Mouse (Mus musculus) layer of hippocampus, postnatal 25 days (tissue): Measurements from ENCODE around the gene Trpt1. TPM values are rescaled to one million over a fixed set of nuclear protein-coding genes. Genes with fewer than 3 reads are reported as not detected.
"Not testable (repeated sequence)": the region's sequence is repeated elsewhere in the genome, so short reads cannot be mapped to it uniquely, and the experiment has no call there.

ENCODE experiments used
- DNase-seq, 2 experiments: peaks; one replicate each; pipeline ENCODE4 v3.0.0; 2022; ENCODE audit warnings: mixed read lengths in 2 of 2, low spot score in 1 of 2; ENCODE audit errors: extremely low spot score in 1 of 2
- total RNA-seq, 2 experiments: library from RNA; stranded (reverse); gene quantifications; 2 replicates each; pipeline ENCODE4 v1.2.3; 2021

Trpt1 gene
- total RNA-seq, 2 experiments from 2014 or later = 16.1 to 18.8 TPM

DNA sequence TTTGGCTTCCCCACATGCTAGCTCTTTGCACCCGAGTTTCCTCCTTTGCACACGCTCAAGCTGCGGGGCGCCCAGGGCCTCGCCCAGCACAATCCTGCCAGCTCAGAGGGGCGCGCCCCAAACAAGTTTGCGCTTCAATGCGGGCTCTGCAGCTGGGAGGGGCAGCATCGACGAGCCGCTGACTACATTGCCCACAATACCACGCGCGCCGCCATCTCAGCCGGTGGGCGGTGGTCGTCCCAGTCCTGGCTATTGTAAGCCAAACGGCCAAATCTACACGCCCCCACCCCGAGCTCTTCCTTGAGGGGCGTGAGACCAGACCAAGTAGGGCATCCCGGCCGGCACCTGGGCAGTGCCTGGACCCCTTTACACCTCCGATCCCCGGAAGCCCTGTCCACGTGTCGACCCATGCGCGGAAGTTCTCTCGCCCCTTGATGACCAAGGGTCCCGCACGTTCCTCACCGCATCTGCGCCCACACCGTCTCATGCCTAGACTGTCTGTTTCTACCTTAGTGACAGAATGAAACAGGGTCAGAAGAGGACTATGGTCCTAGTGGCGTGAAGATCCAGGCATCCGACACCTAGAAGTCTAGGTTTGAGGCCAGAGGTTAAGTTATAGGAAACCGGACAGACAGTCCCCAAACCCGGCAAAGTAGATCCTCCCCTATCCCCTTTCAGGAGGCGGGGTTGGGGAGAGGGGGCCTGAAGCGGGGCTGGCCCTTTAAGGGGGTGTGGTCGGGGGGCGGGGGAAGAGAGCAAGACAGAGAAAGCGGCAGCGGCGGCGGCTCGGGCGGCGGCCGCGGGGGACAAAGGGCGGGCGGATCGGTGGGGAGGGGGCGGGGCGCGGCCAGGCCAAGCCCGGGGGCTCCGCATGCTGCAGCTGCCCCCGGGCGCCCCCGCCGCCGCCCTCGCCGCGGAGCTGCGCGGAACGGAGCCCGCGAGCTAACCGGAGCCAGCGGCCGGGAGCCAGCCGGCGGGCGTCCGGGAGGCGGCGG, 21.4 kb upstream of the Trpt1 start, which contains the start of gene Ppp1r14b:
Ppp1r14b (plus strand) TSS at position 758 of the 995 bp plus-strand sequence.
- DNase-seq = peak; percentile 56 to 72

DNA sequence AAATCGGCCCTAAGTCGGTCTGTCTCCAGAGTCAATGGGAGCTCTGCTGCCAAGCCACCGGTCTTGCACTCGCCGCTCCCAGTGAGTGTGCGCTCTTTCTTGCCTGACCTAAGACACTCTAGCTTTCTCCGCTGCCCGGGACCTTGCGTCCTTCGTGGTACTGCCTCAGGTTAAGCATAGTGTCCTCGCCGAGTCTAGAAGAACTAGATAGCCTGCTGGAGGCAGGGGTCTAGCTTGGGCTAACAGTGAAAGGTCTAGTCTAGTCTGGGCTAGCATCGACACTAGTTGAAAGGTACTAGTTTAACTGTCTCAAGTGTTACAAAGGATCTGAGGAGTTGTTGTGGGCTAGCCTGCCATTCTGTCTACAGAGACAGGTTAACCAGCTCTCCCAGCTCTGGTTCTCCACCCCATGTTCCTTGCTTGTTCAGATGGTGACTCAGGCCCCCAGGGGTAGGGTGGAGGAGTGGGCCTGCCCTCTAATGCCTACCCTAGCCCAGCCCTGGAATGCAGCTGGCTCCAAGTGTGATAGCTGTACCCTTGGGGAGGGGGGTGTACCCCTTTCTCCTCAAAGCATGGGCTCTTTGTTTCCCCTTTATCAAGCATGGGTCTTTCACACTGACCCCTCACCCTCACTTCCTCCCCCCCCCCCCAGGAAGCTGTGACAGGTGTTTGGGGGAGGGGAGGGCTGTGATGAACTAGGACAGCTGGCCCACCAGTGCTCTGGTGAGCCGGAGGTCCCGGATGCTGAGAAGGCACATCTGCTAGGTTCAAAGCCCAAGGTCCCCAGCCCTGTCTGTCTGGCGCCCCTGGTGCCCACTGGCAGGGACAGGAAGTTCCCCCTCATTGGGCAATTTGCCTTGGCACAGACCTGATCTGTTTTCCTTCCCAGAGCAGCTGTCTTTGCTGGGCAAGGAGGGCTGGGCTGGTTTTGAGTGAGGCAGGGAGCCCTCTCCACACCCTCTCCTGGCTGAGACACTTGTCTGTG, 20.1 kb upstream of the Trpt1 start, which contains the start of gene Plcb3:
Plcb3 (minus strand) TSS at position 934 of the 985 bp plus-strand sequence.
- peak in 1 of 2 experiments; percentile 41 for DNase-seq

DNA sequence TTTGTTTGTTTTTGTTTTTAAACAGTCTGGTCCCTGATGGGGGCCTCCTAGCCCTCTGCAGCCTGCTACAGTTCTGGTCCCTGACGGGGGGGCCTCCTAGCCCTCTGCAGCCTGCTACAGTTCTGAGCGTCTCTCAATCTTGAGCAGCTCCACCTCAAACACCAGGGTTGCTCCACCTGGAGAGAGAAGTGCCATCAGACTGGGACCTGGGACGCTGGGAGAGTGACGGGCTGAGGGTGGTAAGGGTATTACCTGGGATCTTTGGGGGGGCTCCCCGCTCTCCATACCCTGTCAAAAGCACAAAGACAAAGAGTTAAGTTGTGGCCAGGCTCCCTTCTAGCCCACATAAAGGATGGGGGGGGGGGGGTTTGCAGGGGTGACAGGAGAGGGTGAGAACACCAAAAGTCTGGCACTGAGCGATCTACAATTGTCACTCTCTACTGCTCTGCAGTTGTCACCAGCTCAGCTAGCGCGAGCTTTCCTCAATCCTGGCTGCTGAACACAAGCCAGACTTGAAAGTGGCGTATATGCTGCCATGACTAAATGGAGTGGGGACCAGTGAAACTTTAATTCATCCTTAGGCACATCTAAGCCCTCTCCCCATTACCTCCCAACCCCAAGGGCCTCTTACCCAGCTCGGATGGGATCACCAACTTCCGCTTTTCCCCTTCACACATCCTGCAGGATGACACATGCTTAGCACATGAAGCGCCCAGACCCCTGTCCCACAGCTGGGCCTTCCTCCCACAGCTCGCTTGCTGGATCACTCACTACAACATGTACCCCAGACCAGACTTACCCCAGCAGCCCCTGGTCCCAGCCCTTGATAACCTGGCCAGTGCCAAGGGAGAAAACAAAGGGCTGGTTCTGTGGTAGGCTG, 17.9 kb upstream of the Trpt1 start:
- DNase-seq = no peak

DNA sequence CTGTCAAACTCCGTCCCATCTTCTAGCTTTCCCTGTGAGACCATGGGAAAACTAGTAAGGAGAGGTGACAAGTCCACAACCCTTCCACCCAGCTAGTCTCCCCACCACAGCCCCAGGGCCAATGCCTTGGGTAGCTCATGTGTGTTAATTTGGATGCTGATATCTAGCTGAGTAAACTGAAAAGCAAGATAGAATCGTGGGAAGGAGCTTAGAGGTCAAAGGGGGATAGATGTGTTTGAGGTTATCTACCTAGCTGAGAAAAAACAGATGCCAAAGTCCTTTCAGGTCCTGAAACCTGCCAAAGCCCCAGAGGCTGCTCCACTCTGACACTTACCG, 17.3 kb upstream of the Trpt1 start:
- no peak for DNase-seq

DNA sequence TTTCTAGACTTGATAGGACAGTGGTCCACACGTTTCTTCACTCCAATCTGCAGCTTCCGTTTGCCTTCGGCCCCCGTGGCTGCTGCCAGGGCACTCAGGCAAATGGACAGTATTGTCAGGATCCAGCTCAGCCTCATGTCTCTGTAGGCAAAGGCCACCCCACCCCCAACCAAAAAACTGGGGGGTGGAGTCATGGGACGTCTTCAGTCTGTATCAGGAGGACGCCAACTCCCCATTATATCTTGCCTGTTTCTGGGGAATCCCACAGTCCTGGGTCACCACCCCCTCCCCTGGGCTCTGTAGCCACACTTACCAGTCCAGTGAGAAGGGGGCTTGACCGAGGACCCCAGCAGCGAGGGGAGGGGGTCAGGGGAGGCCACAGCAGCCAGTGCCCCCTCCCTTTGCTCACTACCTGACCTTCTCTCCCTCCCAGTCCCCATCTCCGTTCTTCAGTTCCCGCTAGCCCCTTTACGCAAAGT, 16.9 kb upstream of the Trpt1 start:
- no peak for DNase-seq

DNA sequence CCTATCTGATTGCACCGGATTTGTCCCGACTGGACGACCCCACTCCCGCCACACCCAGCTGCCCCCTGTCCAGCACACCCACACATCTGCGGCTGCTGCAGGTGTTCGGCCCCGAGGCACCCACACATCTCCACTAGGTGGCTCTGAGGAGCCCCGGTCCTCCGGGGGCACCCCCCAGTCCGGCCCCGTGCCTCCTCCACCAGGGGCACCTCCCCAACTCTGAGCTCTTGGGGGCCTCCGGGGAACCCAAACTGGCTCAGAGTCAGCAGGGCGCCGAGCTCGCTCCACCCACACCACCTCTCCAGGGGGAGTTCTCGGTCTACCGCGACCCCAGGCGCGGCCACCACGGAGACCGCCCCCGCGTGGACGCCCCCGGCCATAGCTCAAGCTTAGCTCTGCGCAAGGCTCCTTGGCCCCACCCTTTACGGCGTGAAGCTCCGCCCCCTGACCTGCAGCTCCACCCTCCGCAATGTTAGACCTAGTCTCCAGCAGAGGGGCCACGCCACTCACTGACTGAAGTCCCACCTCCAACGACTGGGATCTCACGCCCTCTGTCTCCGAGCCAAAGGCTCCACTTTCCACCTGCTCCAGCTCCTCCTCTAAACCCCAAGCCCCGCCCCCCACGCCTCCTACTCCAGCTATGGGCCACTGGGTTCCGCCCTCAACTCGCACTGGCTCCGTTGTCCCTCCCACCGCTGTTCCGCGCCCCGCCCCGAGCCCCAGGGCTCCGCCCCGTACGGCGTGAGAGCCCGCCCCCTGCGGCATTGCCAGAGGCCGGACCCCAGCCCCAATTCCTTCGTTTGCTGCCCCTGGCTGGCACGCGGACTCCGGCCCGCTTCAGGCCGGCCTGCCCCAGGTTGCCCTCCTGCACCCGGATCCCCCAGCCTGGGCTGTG, 16.2 kb upstream of the Trpt1 start:
- DNase-seq = peak; percentile 97 to 100

DNA sequence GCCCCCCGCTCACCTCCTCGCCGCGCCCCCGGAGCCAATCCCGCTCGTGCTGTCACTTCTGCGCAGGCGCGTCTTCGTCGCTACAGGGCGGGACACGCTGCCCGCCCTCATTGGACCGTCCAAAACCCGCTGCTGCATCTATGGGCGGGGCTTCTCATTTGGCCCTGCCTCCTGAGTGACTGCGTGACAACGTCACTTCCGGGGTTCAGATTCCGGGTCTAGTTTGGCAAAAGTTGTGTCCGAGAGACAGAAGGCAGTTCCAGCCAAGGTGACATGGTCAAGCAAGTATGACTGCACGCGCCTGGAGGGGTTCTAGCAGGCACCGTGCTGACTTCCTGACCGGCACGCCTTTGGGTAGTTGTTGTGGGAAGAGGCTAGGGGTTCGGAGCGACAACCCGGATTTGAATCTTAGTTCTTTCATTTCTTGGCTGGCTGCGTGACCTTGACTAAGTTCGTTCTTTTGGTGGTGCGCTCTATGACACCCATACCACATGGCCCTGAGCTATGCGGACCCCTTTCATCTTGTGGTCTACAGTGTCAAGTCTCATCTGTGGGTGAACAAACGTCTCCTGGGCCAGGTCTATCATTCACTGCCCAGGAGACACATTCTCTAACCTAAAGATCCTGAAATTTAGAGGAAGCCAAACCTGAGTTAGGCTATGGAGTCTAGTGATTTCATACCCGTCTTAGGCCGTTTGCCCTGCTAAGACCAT, 15.4 kb upstream of the Trpt1 start, which contains the start of gene Fkbp2:
Fkbp2 (minus strand) TSS at position 121 of the 713 bp plus-strand sequence.
- DNase-seq = peak; percentile 92 to 99

DNA sequence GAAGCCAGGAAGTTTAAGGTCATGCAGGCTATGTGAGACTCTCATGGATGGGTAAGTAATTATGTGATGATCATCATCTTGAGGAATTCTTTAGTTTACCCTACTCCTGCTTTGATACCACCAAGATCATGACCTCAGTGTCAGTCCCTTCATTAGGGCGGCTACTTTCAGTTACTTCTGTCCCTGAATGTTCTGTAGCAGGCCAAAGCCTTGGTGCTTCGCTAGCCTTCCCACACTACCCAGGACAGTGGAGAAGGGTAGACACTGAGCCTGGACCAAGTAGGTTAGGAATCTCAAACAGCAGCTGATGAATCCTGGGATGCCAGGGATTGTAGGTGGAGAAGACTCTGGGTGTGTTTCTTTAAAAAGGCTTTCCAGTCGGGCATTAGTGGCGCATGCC, 14.5 kb upstream of the Trpt1 start:
- no peak for DNase-seq

DNA sequence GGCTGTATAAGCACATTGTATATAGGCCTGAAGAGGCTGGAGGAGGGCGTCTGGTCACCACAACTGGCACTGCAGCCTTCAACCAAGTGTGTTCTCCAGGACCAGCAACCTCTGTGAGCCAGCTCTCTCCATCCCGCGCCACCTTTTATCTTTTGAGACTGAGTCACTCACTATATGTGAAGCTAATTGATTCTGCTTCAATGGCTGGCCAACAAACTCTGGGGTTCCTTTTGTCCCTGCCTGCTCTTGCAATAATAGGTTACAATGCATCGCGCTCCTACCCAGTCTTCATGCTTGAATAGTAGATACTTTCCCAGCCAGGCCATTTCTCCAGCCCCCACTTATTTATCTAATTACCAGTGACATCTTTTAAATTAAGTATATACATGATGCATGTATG, 12.3 kb upstream of the Trpt1 start:
- no peak for DNase-seq

DNA sequence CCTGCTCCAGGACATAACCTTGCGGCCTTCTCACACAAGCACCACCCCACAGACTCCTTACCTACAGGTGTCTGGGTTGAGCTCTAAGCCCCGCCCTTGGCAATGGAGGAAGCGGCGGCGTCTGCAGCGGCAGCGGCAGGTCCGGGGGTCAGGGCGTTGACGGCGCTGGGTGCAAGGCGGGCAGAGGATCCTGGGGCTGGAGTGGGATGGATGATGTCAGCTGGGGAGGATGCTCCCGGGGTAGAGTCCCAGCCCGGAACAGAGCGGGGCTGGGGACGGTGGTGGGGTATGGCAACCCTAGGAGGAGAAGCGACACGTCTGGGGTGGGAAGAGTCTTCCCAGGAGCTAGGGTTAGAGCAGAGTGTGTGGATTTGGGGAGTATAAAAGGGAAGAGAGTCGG, 10.6 kb upstream of the Trpt1 start:
- no peak for DNase-seq

DNA sequence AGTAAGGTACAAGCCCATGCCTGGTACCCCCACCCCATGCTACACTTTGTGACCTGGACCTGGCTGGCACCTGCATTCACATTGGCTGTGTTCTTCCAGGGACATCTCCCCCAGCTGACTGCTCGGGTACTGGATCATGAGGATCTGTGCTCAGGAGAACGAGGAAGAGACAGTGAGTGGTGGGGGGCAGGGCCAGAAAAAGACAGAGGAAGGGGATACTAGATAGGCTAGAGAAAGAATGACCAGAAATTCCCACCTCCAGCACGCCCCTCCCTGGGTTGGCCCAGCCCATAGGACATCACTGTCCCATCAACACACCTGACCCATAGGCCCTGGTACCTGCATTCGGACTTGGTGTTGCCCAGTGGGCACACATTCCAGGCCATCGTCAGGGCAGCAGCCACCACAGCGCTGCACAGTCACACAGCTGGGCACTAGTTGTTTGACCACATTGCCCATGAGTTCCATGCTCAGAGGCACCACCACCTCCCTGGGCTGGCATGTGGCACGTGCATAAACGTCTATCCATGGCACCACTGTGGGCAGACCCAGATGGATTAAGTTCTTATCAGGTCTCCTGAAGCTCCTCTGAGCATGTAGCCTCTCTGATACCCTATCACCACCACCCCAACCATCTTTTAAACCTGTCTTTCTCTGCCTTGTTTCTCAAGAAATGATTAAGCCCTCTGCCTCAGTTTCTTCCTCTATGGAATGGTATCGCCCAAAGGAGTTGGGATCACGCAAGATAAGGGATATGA, 9.8 kb upstream of the Trpt1 start:
- DNase-seq = no peak

DNA sequence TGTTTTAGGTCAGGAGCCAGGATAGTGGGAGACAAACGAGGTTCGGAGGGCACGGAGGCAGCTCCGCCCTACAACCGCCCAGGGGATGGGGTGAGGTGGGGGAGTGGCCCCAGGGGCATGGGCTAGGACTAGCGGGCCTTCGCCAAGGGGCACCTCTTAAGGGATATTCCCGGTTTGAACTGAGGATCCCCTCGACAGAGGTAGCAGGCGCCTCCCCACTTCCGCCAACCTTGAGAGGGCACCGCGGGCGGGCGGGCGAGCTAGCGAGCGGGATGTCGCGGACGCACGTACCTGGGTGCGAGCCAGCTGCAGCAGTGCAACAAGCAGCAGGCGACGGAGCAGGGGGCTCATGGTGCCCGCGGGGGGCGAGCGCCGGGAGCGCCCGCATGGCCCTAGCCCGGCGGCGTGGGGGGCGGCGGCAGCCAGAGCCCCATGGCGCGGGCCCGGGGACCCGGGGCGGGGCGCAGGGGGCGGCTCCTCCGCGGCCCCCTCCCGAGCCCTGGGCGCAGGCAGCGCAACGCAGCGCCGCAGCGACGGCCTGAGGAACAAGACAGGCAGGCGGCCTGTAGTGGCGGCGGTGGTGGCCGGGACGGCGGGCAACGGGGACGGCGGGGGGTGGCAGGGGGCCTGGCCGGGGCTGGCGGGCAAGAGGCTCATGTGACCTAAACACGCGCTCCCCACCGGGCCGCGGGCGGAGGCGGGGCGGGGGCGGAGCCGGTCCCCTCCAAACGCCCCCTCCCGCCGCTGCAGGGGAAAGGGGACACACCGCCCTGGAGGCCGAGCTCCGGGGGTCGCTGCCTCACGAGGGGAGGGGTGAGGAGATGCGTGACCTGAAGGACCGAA, 8.6 kb upstream of the Trpt1 start, which contains the start of gene Vegfb:
Vegfb (minus strand) TSS at position 591 of the 843 bp plus-strand sequence.
- DNase-seq = peak in 1 of 2 experiments; percentile 48

DNA sequence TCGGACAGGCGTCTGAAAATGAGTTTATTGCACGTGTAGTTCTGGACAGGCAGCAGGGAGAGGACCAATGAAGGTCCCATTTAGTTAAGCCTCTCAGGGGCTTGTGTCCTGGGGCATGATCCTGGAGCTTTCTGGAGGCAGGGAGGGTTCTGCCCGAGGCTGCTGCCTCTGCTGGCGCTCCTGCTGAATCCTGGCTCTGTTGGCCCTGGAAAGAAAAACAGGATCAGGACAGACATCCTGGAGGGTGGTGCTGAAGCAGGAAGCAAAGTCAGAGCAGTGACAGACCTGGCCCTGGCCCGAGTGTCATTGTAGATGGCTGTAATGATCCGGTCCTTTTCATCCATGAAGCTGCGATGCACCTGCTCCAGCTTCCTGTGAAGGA, 8.0 kb upstream of the Trpt1 start:
- DNase-seq = no peak

DNA sequence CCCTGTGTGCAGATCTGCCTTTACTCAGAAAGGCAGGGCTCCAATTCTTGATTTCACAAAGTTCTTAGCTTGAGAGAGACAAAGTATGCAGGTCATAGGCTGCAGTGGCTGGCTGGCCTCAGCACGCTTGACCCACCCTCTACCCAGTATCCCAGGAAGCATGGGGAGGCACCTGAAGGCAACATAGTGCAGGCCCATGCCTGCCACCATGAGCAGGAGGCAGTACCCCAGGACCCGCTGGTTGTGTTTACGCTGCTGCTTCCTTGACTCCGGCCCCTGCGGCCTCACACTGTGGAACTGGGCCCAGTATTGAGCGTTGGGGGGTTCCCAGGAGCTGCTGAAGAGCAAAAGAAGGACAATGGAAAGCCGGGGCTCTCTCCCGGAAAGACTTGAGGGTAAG, 6.7 kb upstream of the Trpt1 start:
- DNase-seq = no peak

DNA sequence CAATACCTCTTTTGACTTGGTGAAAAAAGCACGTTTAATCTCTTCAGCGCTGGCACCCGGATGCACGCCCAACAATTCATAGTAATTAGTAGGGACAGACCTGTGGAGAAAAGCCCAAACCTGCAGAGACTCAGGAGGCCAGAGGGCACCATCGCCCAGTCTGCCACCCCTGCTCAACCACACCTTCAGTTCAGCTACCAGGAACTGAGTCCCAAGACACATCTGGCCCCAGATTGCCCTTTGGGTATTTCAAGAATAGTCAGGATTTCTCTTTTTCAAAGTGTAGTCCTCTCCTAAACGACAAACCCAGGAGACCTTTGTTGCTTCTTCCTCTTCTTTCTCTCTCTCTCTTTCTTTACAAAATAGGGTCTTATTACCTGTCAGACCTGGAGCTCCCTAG, 5.2 kb upstream of the Trpt1 start:
- DNase-seq = no peak

DNA sequence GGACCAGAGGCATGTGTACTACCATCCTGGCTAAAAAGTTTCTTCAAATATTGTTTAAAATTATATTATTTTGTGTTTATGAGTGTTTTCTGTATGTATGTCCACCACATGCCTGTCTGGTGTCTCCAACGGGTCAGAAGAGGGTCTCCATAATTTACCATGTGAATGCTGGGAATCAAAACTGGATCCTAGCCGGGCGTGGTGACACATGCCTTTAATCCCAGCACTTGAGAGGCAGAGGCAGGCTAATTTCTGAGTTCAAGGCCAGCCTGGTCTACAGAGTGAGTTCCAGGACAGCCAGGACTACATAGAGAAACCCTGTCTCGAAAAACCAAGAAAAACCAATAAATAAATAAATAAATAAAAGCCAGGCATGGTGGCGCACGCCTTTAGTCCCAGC, 4.8 kb upstream of the Trpt1 start:
- DNase-seq = not testable (repeated sequence)
